Mouse (Mus musculus) layer of hippocampus, postnatal 25 days (tissue): Measurements from ENCODE around the gene Fam83g. TPM values are rescaled to one million over a fixed set of nuclear protein-coding genes. Genes with fewer than 3 reads are reported as not detected.

Experiments
- total RNA-seq, 2 experiments: library from RNA; stranded (reverse); gene quantifications; 2 replicates each; pipeline ENCODE4 v1.2.3; 2021

Fam83g gene
- total RNA-seq, 2 experiments from 2014 or later = not detected

Other genes with a start within 250 kb of the Fam83g start
- 100 to 1,000 TPM; 440 to 506 TPM for gene Rnf112, start 230.0 kb upstream of the Fam83g start, total RNA-seq
- 1 to 10 TPM; 5.7 to 6.3 TPM for gene Mfap4, start 198.7 kb upstream of the Fam83g start, total RNA-seq
- 10 to 100 TPM; 26.3 to 31.3 TPM for gene Mapk7, start 189.7 kb upstream of the Fam83g start, total RNA-seq
- gene B9d1, start 178.9 kb upstream of the Fam83g start, total RNA-seq = 10 to 100 TPM; 43.3 to 45.9 TPM
- gene Epn2, start 104.4 kb upstream of the Fam83g start, total RNA-seq = 100 to 1,000 TPM; 173 to 185 TPM
- gene Grap, start 30.8 kb upstream of the Fam83g start, total RNA-seq = 1 to 10 TPM; 4.8 to 6.1 TPM
- under 1 TPM; 0.38 to 0.62 TPM for gene Slc5a10, start 36.7 kb downstream of the Fam83g start, total RNA-seq
- gene Prpsap2, start 78.0 kb downstream of the Fam83g start, total RNA-seq = 10 to 100 TPM; 44.9 to 51.4 TPM
- gene Ulk2, start 171.0 kb downstream of the Fam83g start, total RNA-seq = 10 to 100 TPM; 74.0 to 79.0 TPM
- 10 to 100 TPM; 30.9 to 36.5 TPM for gene Akap10, start 246.2 kb downstream of the Fam83g start, total RNA-seq